Mouse (Mus musculus) hindbrain, embryonic 12.5 days (tissue): Measurements from ENCODE around the gene Hyal2. TPM values are rescaled to one million over a fixed set of nuclear protein-coding genes. Genes with fewer than 3 reads are reported as not detected.

ENCODE experiments used
- polyA plus RNA-seq: library from polyadenylated mRNA; unstranded; fragments of >200 nt; fragmentation: Nextera tagmentation; extraction: Ambion mirVana; gene quantifications from 2 replicates; pipeline ENCODE4 v1.2.1, GENCODE M21; 2016

Hyal2 gene
- polyA plus RNA-seq, 1 experiment from 2014 or later: 105 TPM

Other genes starting within 250 kb of the Hyal2 start
- 12.1 and 14.1 TPM in 2 replicates for gene Hemk1, start 229.6 kb upstream of the Hyal2 start, polyA plus RNA-seq
- 3.6 and 4.7 TPM in 2 replicates for gene 6430571L13Rik, start 227.3 kb upstream of the Hyal2 start, polyA plus RNA-seq
- 4.6 and 4.7 TPM in 2 replicates for gene Cacna2d2, start 168.3 kb upstream of the Hyal2 start, polyA plus RNA-seq
- 48.1 and 50.4 TPM in 2 replicates for gene Tmem115, start 34.0 kb upstream of the Hyal2 start, polyA plus RNA-seq
- 21.9 and 22.6 TPM in 2 replicates for gene Cyb561d2, start 25.8 kb upstream of the Hyal2 start, polyA plus RNA-seq
- 47.5 and 50.5 TPM in 2 replicates for gene Nprl2, start 25.7 kb upstream of the Hyal2 start, polyA plus RNA-seq
- gene Zmynd10, start 20.6 kb upstream of the Hyal2 start, polyA plus RNA-seq: 3.6 and 4.3 TPM in 2 replicates
- gene Rassf1, start 16.4 kb upstream of the Hyal2 start, polyA plus RNA-seq: 37.3 and 39.9 TPM in 2 replicates
- gene Tusc2, start 4.7 kb upstream of the Hyal2 start, polyA plus RNA-seq: 84.8 and 87.0 TPM in 2 replicates
- gene Hyal1, start 9.0 kb downstream of the Hyal2 start, polyA plus RNA-seq: 8.1 and 9.6 TPM in 2 replicates
- 13.5 and 15.0 TPM in 2 replicates for gene Naa80, start 10.9 kb downstream of the Hyal2 start, polyA plus RNA-seq
- 1.2 and 1.4 TPM in 2 replicates for gene Hyal3, start 12.9 kb downstream of the Hyal2 start, polyA plus RNA-seq
- gene Ifrd2, start 19.7 kb downstream of the Hyal2 start, polyA plus RNA-seq: 19.5 and 21.9 TPM in 2 replicates
- gene Sema3b, start 41.3 kb downstream of the Hyal2 start, polyA plus RNA-seq: 5.1 TPM in 2 replicates
- 516 and 531 TPM in 2 replicates for gene Gnai2, start 67.4 kb downstream of the Hyal2 start, polyA plus RNA-seq
- gene Slc38a3, start 101.6 kb downstream of the Hyal2 start, polyA plus RNA-seq: 12.5 and 12.9 TPM in 2 replicates
- gene Gnat1, start 111.8 kb downstream of the Hyal2 start, polyA plus RNA-seq: 1.4 and 2.6 TPM in 2 replicates
- gene Sema3f, start 142.5 kb downstream of the Hyal2 start, polyA plus RNA-seq: 26.8 and 28.3 TPM in 2 replicates
- gene Rbm5, start 203.1 kb downstream of the Hyal2 start, polyA plus RNA-seq: 260 and 271 TPM in 2 replicates